Mouse (Mus musculus) cerebellum, postnatal 25 days (tissue): ENCODE data around the gene Gm4565.
"Not testable (repeated sequence)": the region's sequence is repeated elsewhere in the genome, so short reads cannot be mapped to it uniquely, and the experiment has no call there.

Experiments
- DNase-seq, 2 experiments: peaks; one replicate each; pipeline ENCODE4 v3.0.0; 2021; ENCODE audit warnings: mixed read lengths in 2 of 2

Gene Gm4565

DNA sequence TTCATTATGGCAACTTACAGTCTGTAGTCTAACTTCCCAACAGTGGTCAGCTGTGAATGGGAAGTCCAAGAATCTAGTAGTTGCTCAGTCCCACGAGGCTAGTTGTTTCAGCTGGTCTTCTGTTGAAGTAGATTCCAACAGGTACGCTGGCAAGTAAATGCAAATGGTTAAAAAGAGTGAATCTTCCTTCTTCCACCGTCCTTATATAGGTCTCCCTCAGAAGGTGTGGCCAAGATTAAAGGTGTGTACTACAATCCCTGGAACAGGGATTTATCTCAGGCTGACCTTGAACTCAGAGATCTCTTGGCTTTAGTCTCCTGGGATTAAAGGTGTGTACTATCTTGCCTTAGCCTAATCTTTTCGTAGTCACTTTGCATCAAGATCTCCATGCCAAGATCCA lies at the start of gene Gm4565:
Gene Gm4565 (minus strand): TSS at position 101 of the 400 bp plus-strand sequence.
- DNase-seq: not testable (repeated sequence)

DNA sequence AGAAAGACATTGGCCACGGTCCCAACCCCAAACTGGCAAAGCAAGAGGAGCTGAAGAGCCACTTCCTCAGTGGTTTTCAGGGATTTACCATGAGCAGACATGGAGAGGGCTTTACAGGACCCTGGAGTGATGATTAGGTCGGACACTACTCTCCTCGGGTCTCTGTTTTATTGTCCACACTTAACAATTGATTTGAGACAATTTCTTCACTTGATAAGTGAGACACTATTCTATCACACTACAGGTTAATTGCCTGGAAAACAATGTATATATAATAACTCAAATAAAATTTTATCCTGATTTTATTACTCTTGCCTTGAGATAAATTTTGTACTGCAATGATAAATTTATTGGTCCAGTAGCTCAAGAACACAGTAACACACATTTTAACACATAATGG lies 22.7 kb downstream of the Gm4565 start, which contains the start of gene Gm4201:
Gene Gm4201 (minus strand): TSS at position 101 of the 400 bp plus-strand sequence.
- DNase-seq: not testable (repeated sequence)

DNA sequence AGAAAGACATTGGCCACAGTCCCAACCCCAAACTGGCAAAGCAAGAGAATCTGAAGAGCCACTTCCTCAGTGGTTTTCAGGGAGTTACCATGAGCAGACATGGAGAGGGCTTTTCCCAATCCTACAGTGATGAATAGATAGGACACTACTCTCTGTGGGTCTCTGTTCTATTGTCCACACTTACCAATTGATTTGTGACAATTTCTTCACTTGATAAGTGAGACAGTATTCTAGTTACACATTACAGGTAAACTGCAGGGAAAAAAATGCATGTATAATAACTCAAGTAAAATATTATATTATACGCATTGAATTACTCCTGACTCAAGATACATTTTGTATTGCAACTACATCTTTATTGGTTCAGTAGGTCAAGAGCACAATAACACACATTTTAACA lies 53.1 kb downstream of the Gm4565 start, which contains the start of gene Gm8677:
Gene Gm8677 (minus strand): TSS at position 101 of the 400 bp plus-strand sequence.
- DNase-seq: not testable (repeated sequence)
